Mouse (Mus musculus) brown adipose tissue, adult 24 weeks (tissue): Measurements from ENCODE around the gene Ttc3. TPM values are rescaled to one million over a fixed set of nuclear protein-coding genes. Genes with fewer than 3 reads are reported as not detected.

Experiments
- H3K27ac ChIP-seq: fragments of 200-500 bp; replicated peaks from 2 replicates; pipeline ENCODE4 v1.5.1; 2012; ENCODE audit warnings: low read depth, mild to moderate bottlenecking, low read length
- H3K4me1 ChIP-seq: fragments of 200-500 bp; 2 replicates; pipeline ENCODE4 v1.6.1; 2012; ENCODE audit warnings: low read length, mixed read lengths; ENCODE audit not compliant: control insufficient read depth, insufficient read depth, insufficient read length
- H3K4me3 ChIP-seq: fragments of 200-500 bp; 2 replicates; pipeline ENCODE4 v1.5.1; 2012; ENCODE audit warnings: low read depth, mild to moderate bottlenecking, low read length, moderate library complexity; ENCODE audit not compliant: insufficient read depth
- polyA plus RNA-seq: library from polyadenylated mRNA; stranded (reverse); fragments of >200 nt; gene quantifications from 2 replicates; pipeline ENCODE4 v1.2.4, GENCODE M21; 2012; ENCODE audit not compliant: missing spikeins, insufficient read depth, insufficient read length

Gene Ttc3
- polyA plus RNA-seq, 1 experiment, result 18.5 TPM

GRCm38 (mm10) chr16:94349588-94350286 lies 20.7 kb upstream of the Ttc3 start:
- Histone ChIP-seq H3K27ac (no peak overlapping the region), H3K4me3 (no peak overlapping the region), H3K4me1 (no peaks in the 10 kb centered on the region)

GRCm38 (mm10) chr16:94350287-94350677 lies 20.1 kb upstream of the Ttc3 start:
- no peaks in the 10 kb centered on the region for H3K4me1 ChIP-seq
- H3K27ac ChIP-seq, result no peak overlapping the region
- no peak overlapping the region for H3K4me3 ChIP-seq

GRCm38 (mm10) chr16:94354450-94354849 lies 16.0 kb upstream of the Ttc3 start:
- Histone ChIP-seq H3K4me1 (no peaks in the 10 kb centered on the region), H3K27ac (no peak overlapping the region), H3K4me3 (no peak overlapping the region)

DNA sequence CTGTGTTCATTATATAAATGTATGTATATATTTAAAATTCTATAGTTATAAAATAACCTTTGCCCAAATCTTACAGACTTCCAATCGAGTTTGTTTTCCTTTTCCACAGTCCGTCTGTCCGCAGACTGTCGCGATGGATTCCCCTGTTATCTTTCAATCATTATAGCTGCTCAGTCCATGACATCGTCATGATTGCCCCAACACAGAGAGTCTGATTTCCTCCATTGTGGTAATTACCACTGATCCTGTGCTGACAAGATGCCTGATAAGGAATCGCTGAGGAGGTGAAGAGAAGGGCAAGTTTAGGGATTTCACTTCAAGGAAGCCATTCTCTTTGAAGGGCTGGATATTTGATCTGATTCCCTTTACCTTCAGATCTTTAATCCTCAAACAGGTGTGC lies 14.4 kb upstream of the Ttc3 start:
- Histone ChIP-seq H3K27ac (no peak overlapping the region), H3K4me1 (no peaks in the 10 kb centered on the region), H3K4me3 (no peak overlapping the region)

- no peak overlapping the region for H3K27ac ChIP-seq
- no peak overlapping the region for H3K4me3 ChIP-seq
- no peaks in the 10 kb centered on the region for H3K4me1 ChIP-seq
Measured at GRCm38 (mm10) chr16:94356776-94357494, 13.5 kb upstream of the Ttc3 start.

DNA sequence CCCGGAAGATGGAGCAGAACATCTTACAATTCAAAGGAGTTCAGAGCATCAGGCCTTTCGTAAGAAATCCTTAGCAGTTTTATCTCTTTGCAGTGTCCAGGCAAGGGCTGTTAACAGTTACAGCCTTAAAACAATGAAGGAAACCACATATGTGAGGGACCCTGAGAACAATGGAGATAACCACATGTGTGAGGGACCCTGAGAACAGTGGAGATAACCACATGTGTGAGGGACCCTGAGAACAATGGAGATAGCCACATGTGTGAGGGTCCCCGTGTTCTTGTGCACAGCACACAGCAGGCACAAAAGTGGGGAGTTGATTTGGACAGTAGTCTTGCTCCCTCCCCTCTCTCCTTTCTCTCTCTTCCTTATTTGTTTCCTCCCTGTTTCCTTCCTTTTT lies 12.3 kb upstream of the Ttc3 start:
- no peaks in the 10 kb centered on the region for H3K4me1 ChIP-seq
- no peak overlapping the region for H3K27ac ChIP-seq
- no peak overlapping the region for H3K4me3 ChIP-seq

- Histone ChIP-seq H3K4me3 (no peak overlapping the region), H3K4me1 (no peaks in the 10 kb centered on the region), H3K27ac (no peak overlapping the region)
Measured at GRCm38 (mm10) chr16:94360578-94361350, 9.7 kb upstream of the Ttc3 start.

- no peaks in the 10 kb centered on the region for H3K4me1 ChIP-seq
- no peak overlapping the region for H3K4me3 ChIP-seq
- H3K27ac ChIP-seq, result no peak overlapping the region
Measured at GRCm38 (mm10) chr16:94362174-94362873, 8.1 kb upstream of the Ttc3 start.

- Histone ChIP-seq H3K4me1 (no peaks in the 10 kb centered on the region), H3K4me3 (no peak overlapping the region), H3K27ac (no peak overlapping the region)
Measured at GRCm38 (mm10) chr16:94363814-94364213, 6.6 kb upstream of the Ttc3 start.

- peaks cover 3% of the 10 kb centered on the region; the same call in 1 of the 2 replicates for H3K4me1 ChIP-seq
- no peak overlapping the region for H3K27ac ChIP-seq
- no peak overlapping the region for H3K4me3 ChIP-seq
Measured at GRCm38 (mm10) chr16:94365435-94365834, 5.0 kb upstream of the Ttc3 start.

DNA sequence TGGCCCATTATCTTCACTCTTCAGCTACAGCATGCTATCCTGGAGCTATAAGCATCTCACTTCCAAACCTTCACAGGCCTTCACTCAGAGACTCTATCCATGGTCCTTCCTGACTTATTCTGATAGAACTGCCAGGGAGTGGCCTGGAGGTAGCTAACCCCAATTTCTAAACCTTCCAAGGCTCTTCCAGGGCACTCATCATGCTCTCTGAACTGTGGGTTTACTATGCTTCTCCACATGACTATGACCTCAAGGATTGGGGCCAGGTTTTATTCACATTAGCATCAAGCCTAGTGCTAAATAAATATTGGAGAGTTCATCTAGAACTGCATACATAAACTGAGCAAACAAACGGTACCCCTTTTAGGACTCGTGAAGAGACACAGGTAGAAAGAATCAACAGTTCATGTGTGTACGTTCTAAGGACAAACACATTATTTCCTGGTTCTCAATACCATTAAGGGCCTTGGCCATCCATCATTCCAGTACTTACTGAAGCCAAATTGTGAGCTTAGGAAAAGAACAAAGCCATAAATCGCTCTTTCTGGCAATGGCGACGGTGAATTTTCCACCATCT lies 734 bp upstream of the Ttc3 start:
- peak overlapping the region; percentile 93 for H3K27ac ChIP-seq
- H3K4me1 ChIP-seq, result peaks cover 3% of the 10 kb centered on the region; the same call in 1 of the 2 replicates
- H3K4me3 ChIP-seq, result peak overlapping the region; percentile 81

DNA sequence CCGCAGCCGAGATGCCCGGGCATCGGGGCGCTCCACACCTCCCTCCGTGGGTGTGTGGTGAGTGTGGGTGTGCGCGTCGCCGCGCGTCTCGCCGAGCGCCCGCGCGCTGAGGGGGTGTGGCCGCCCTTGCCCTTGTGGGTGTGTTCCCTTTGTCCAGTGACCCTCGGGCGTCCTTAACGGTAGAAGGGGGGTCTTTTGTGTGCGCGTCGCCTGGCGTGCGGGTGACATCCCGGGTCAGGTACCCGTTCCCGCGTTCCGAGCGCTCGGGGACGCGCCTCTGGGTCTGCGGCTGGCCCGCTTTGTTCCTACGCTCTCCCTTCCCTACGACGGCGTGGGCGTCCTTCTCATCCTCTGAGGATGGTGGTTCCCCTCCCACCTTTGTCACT lies 490 bp downstream of the Ttc3 start:
- H3K4me1 ChIP-seq, result peaks cover 3% of the 10 kb centered on the region; the same call in 1 of the 2 replicates
- peak overlapping the region; percentile 81 for H3K4me3 ChIP-seq
- peak overlapping the region; percentile 12; the same call in 1 of the 2 replicates for H3K27ac ChIP-seq

DNA sequence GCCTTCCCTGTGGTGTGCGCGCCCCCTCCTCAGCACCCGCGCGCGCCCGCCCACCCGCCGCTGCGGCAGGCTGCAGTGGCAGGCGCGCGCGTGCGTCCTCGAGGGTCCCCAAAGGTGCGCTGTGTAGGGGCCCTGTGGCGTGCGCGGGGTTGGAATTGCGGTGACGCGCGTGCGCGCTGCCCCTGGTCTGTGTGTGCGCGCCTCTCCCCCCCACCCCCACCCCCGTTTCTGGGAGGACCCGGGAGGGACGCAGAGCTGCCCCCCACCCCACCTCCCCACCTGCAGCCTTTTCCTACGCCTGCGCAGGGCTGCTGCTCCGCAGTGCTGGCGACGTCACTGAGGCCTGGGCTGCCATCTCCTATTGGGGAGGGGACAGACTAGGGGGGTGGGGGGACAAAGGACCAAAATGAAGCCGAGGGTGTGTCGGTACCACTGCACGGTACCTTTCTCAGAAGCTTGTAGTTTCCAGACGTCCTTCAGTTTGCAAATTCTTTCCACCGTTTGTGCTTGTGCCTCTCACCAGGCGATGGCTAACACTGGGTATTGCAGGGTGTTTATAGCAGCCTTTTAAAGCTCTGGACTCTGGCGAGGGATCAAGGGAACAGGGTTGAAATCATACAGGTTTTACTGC lies 998 bp downstream of the Ttc3 start, which contains the start of gene Pigp:
Pigp (minus strand) TSS at position 542 of the 631 bp plus-strand sequence.
- peak within 1 kb of the TSS; percentile 81 for H3K4me3 ChIP-seq
- peaks cover 3% of the 10 kb centered on the region; the same call in 1 of the 2 replicates for H3K4me1 ChIP-seq
- peak within 1 kb of the TSS; percentile 12; the same call in 1 of the 2 replicates for H3K27ac ChIP-seq

- Histone ChIP-seq H3K4me1 (peaks cover 6% of the 10 kb centered on the region; the same call in 1 of the 2 replicates), H3K27ac (no peak overlapping the region), H3K4me3 (no peak overlapping the region)
Measured at GRCm38 (mm10) chr16:94379386-94379785, 9.0 kb downstream of the Ttc3 start.
